Mouse (Mus musculus) liver, adult 2 months (tissue): Measurements from ENCODE around the gene Kdm8.

ENCODE experiments used
- CTCF ChIP-seq: fragments of 200-500 bp; IDR thresholded peaks from 2 replicates; pipeline ENCODE4 v1.5.1; 2011; ENCODE audit warnings: low read depth, low read length, control low read depth
- POLR2A ChIP-seq: fragments of 200-500 bp; IDR thresholded peaks from 2 replicates; pipeline ENCODE4 v1.6.1; 2011; ENCODE audit warnings: low read length, control low read depth; ENCODE audit not compliant: insufficient read depth; ENCODE audit errors: extremely low read depth

- TF ChIP-seq POLR2A = no peak
- TF ChIP-seq CTCF = no peak
Observed at GRCm38 (mm10) chr7:125486121-125486630, 41.7 kb downstream of the Kdm8 start.
